ENCODE assay signal across 15 mouse cellular contexts in genomic region chr10:42202561-42202960, GRCm38 (mm10).
DNase-seq lines count a peak whose midpoint lies in the region; ATAC-seq and TF ChIP-seq lines count a peak whose summit lies in the region.
"Had no signal": no experiment of that assay in that cellular context is flagged by ENCODE, and none has a peak within 500 bp of the region (broad histone marks: within the 10 kb centered on the region; RNA-seq: fewer than 3 reads in every experiment).

No protein-coding gene starts in this region.

- H3K4me3 ChIP-seq in embryonic facial prominence, embryonic 13.5 days = no peak overlapping the region
- no peak overlapping the region for H3K4me3 ChIP-seq in intestine, postnatal 0 days (ENCODE audit: low read depth, low read length)
- H3K4me3 ChIP-seq in liver, embryonic 14.5 days (ENCODE audit: insufficient read depth in 1 of 2, low read depth in 2 of 2, low read length in 2 of 2) = no peak overlapping the region
- H3K4me3 ChIP-seq: erythroblast, embryonic 14.5 days; heart, embryonic 13.5 days; hindbrain, embryonic 15.5 days; neural tube, embryonic 13.5 days had no signal

- H3K4me2 ChIP-seq in embryonic facial prominence, embryonic 13.5 days = no peak overlapping the region
- H3K4me2 ChIP-seq in intestine, postnatal 0 days (replicated peaks; ENCODE audit: low read depth) = peak overlapping the region; percentile 37
- no peak overlapping the region for H3K4me2 ChIP-seq in liver, embryonic 14.5 days (ENCODE audit: low read depth)
- H3K4me2 ChIP-seq: heart, embryonic 13.5 days; hindbrain, embryonic 15.5 days; neural tube, embryonic 13.5 days had no signal

- 78% methylated on average over 8 of the region's 8 CpGs for WGBS in embryonic facial prominence, embryonic 13.5 days
- 39% methylated on average over 8 of the region's 8 CpGs for WGBS in intestine, postnatal 0 days
- WGBS in liver, embryonic 14.5 days (ENCODE audit: insufficient replicate concordance) = 70% methylated on average over 8 of the region's 8 CpGs

- DNase-seq in kidney, postnatal 25 days = peak; percentile 61 to 90
- no peak for DNase-seq in liver, embryonic 14.5 days (ENCODE audit: low read depth in 3 of 3, low spot score in 3 of 3)
- no peak for DNase-seq in left cerebral cortex, postnatal 4 days
- no peak for DNase-seq in gastrocnemius, postnatal 25 days
- DNase-seq in ovary, postnatal 36 days (ENCODE audit: low spot score) = no peak
- no peak for DNase-seq in heart, adult 11 months
- DNase-seq: cerebellum, postnatal 25 days had no signal

- no peak for ATAC-seq in embryonic facial prominence, embryonic 13.5 days (ENCODE audit: insufficient number of reproducible peaks, insufficient read depth, low FRiP score, low TSS enrichment, low read depth)
- ATAC-seq in intestine, postnatal 0 days = peak; percentile 92
- 0 out of 2 replicates have a peak, but pooled peaks have one; percentile 38 for ATAC-seq in liver, embryonic 14.5 days (ENCODE audit: insufficient read depth)
- ATAC-seq: CD4-positive, CD25-positive, alpha-beta regulatory T cell, adult 4 months; midbrain, embryonic 16.5 days had no signal

- no peaks in the 10 kb centered on the region for H3K27me3 ChIP-seq in embryonic facial prominence, embryonic 13.5 days
- H3K27me3 ChIP-seq in intestine, postnatal 0 days (replicated peaks; ENCODE audit: control insufficient read depth, insufficient read depth, low read length) = no peaks in the 10 kb centered on the region
- no peaks in the 10 kb centered on the region for H3K27me3 ChIP-seq in liver, embryonic 14.5 days (ENCODE audit: control insufficient read depth, insufficient read depth, low read length)
- H3K27me3 ChIP-seq: heart, embryonic 13.5 days; hindbrain, embryonic 15.5 days; neural tube, embryonic 13.5 days had no signal

- intact Hi-C loops in left cerebral cortex, postnatal 4 days (cut with DNase I) = no loop called here

- peaks cover 2% of the 10 kb centered on the region for H3K36me3 ChIP-seq in embryonic facial prominence, embryonic 13.5 days
- H3K36me3 ChIP-seq in intestine, postnatal 0 days (ENCODE audit: control insufficient read depth, insufficient read depth) = peaks cover 2% of the 10 kb centered on the region
- peaks cover 13% of the 10 kb centered on the region for H3K36me3 ChIP-seq in liver, embryonic 14.5 days (replicated peaks; ENCODE audit: control insufficient read depth, insufficient read depth, low read depth)

- no peak for TF ChIP-seq CTCF in intestine, postnatal 0 days (IDR thresholded peaks at IDR 0.05; ENCODE audit: low read depth)
- TF ChIP-seq CTCF in liver, embryonic 14.5 days (IDR thresholded peaks at IDR 0.05; ENCODE audit: low read depth) = no peak

- no peak overlapping the region for H3K9ac ChIP-seq in embryonic facial prominence, embryonic 13.5 days
- no peak overlapping the region for H3K9ac ChIP-seq in intestine, postnatal 0 days (ENCODE audit: low read depth, low read length)
- H3K9ac ChIP-seq in liver, embryonic 14.5 days (replicated peaks) = no peak overlapping the region
- H3K9ac ChIP-seq: heart, embryonic 13.5 days; hindbrain, embryonic 15.5 days; neural tube, embryonic 13.5 days had no signal

- no peak for TF ChIP-seq EP300 in liver, embryonic 14.5 days (IDR thresholded peaks at IDR 0.05; ENCODE audit: low read depth)

- peaks cover 1% of the 10 kb centered on the region; the same call in 1 of the 2 replicates for H3K9me3 ChIP-seq in embryonic facial prominence, embryonic 13.5 days
- no peaks in the 10 kb centered on the region for H3K9me3 ChIP-seq in intestine, postnatal 0 days (ENCODE audit: control insufficient read depth)
- no peaks in the 10 kb centered on the region for H3K9me3 ChIP-seq in liver, embryonic 14.5 days (ENCODE audit: control insufficient read depth, low read length)
- H3K9me3 ChIP-seq: heart, embryonic 13.5 days; hindbrain, embryonic 15.5 days; neural tube, embryonic 13.5 days had no signal

- H3K27ac ChIP-seq in embryonic facial prominence, embryonic 13.5 days = peak overlapping the region; percentile 96; the same call in 1 of the 2 replicates
- peak overlapping the region; percentile 77 for H3K27ac ChIP-seq in intestine, postnatal 0 days (ENCODE audit: low read depth, low read length)
- H3K27ac ChIP-seq in liver, embryonic 14.5 days = no peak overlapping the region
- H3K27ac ChIP-seq: hindbrain, embryonic 15.5 days; neural tube, embryonic 13.5 days had no signal

- H3K4me1 ChIP-seq in embryonic facial prominence, embryonic 13.5 days = peaks cover 47% of the 10 kb centered on the region
- H3K4me1 ChIP-seq in intestine, postnatal 0 days (replicated peaks; ENCODE audit: control insufficient read depth, insufficient read depth, low read length) = 0 out of 2 replicates have a peak, but pooled peaks cover 9% of the 10 kb centered on the region
- peaks cover 13 to 23% of the 10 kb centered on the region in 2 experiments for H3K4me1 ChIP-seq in liver, embryonic 14.5 days (replicated peaks; ENCODE audit: control insufficient read depth in 2 of 2, insufficient read depth in 2 of 2, low read length in 1 of 2)

Comparison
In these comparisons a context has a peak if more than half of its experiments do, and no peak if none do; other contexts are left out.
1. DNase-seq: peak in kidney, postnatal 25 days (2 of 2); none in liver, embryonic 14.5 days (0 of 3), left cerebral cortex, postnatal 4 days (single experiment), gastrocnemius, postnatal 25 days (single experiment), ovary, postnatal 36 days (single experiment) and heart, adult 11 months (single experiment).